Comparison of ENCODE assay signal across 19 mouse cellular contexts in the genomic region with DNA sequence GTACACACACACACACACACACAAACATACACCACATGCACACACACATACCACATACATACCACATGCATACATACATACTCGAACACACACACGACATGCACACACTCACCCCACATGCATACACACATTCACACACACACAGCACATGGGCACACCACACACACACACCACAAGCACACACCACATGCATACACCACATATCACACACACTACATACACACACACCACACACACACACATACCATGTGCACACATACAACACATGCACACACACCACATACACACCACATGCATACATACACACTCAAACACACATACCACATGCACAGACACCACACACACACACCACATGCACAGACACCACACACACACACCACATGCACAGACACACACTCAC.
A peak's percentile ranks its signal among the peaks of the same experiment; 100 is the strongest.
DNase-seq lines count a peak whose midpoint lies in the region; ATAC-seq and TF ChIP-seq lines count a peak whose summit lies in the region.
"Had no signal": no experiment of that assay in that cellular context is flagged by ENCODE, and none has a peak within 500 bp of the region (broad histone marks: within the 10 kb centered on the region; RNA-seq: fewer than 3 reads in every experiment).

No protein-coding gene starts in this region.

- H3K27ac ChIP-seq in cerebellum, adult 2 months (ENCODE audit: insufficient read depth, low read length): no peak overlapping the region; the same call in 1 of the 2 replicates
- 0 out of 2 replicates have a peak overlapping the region, but pooled peaks have one; percentile 61 for H3K27ac ChIP-seq in heart, embryonic 15.5 days
- H3K27ac ChIP-seq in heart, embryonic 11.5 days (ENCODE audit: low read depth, low read length): no peak overlapping the region
- H3K27ac ChIP-seq in embryonic facial prominence, embryonic 14.5 days (replicated peaks; ENCODE audit: low read depth, low read length): no peak overlapping the region
- H3K27ac ChIP-seq: embryonic facial prominence, embryonic 13.5 days; kidney, embryonic 15.5 days; liver, embryonic 13.5 days had no signal

- TF ChIP-seq CTCF in cerebellum, adult 2 months (IDR thresholded peaks at IDR 0.05; ENCODE audit: borderline replicate concordance, insufficient read depth, low read depth, low read length): 0 out of 2 replicates have a peak, but pooled peaks have one; percentile 0

- no peak overlapping the region for H3K9ac ChIP-seq in heart, embryonic 15.5 days
- no peak overlapping the region for H3K9ac ChIP-seq in heart, embryonic 11.5 days (ENCODE audit: low read depth, low read length)
- H3K9ac ChIP-seq in embryonic facial prominence, embryonic 14.5 days (ENCODE audit: low read depth, low read length): no peak overlapping the region
- H3K9ac ChIP-seq: embryonic facial prominence, embryonic 13.5 days; kidney, embryonic 15.5 days; liver, embryonic 13.5 days; lung, embryonic 14.5 days had no signal

- no peaks in the 10 kb centered on the region for H3K9me3 ChIP-seq in heart, embryonic 15.5 days (replicated peaks)
- no peaks in the 10 kb centered on the region for H3K9me3 ChIP-seq in heart, embryonic 11.5 days (replicated peaks; ENCODE audit: control insufficient read depth, low read length)
- H3K9me3 ChIP-seq in megakaryocyte, embryonic 14.5 days: peaks cover 18% of the 10 kb centered on the region
- H3K9me3 ChIP-seq in embryonic facial prominence, embryonic 14.5 days (ENCODE audit: control insufficient read depth, low read length): no peaks in the 10 kb centered on the region
- H3K9me3 ChIP-seq: embryonic facial prominence, embryonic 13.5 days; kidney, embryonic 15.5 days; liver, embryonic 13.5 days had no signal

- no peaks in the 10 kb centered on the region for H3K36me3 ChIP-seq in heart, embryonic 15.5 days
- H3K36me3 ChIP-seq in heart, embryonic 11.5 days (ENCODE audit: control insufficient read depth, insufficient read depth, low read length): no peaks in the 10 kb centered on the region
- H3K36me3 ChIP-seq in megakaryocyte, embryonic 14.5 days (replicated peaks; ENCODE audit: low read length): peaks cover 7% of the 10 kb centered on the region
- H3K36me3 ChIP-seq in embryonic facial prominence, embryonic 14.5 days (ENCODE audit: control insufficient read depth, insufficient read depth, low read length): no peaks in the 10 kb centered on the region
- H3K36me3 ChIP-seq: embryonic facial prominence, embryonic 13.5 days; kidney, embryonic 15.5 days; liver, embryonic 13.5 days had no signal

- no peak for TF ChIP-seq POLR2A in cerebellum, adult 2 months (IDR thresholded peaks at IDR 0.05; ENCODE audit: borderline replicate concordance, insufficient read depth, low read length)

- DNase-seq in cerebellum, adult 2 months: no peak
- DNase-seq in cerebellum, adult 8-10 months: no peak
- no peak for DNase-seq in embryonic facial prominence, embryonic 14.5 days (ENCODE audit: low spot score)
- no peak for DNase-seq in adrenal gland, postnatal 25 days
- DNase-seq: adrenal gland, postnatal 14 days; cerebellum, postnatal 10 days; kidney, adult 11 months; layer of hippocampus, postnatal 36 days; liver, embryonic 13.5 days; lung, embryonic 14.5 days; right cerebral cortex, postnatal 25 days; spleen, adult 18-20 months had no signal

- no peak for ATAC-seq in heart, embryonic 15.5 days (replicated peaks; ENCODE audit: insufficient number of reproducible peaks, insufficient read depth, low FRiP score, low read depth)
- no peak for ATAC-seq in heart, embryonic 11.5 days (replicated peaks; ENCODE audit: insufficient number of reproducible peaks, low FRiP score, low TSS enrichment)
- no peak for ATAC-seq in megakaryocyte, adult 5-6 weeks (ENCODE audit: poor library complexity, severe bottlenecking)
- peak; percentile 26; the same call in 1 of the 2 replicates for ATAC-seq in embryonic facial prominence, embryonic 14.5 days (ENCODE audit: low read depth)
- ATAC-seq: forebrain, embryonic 14.5 days had no signal

- peaks cover 46% of the 10 kb centered on the region for H3K4me1 ChIP-seq in cerebellum, adult 2 months (ENCODE audit: control insufficient read depth, insufficient read depth, low read length)
- peaks cover 55% of the 10 kb centered on the region for H3K4me1 ChIP-seq in heart, embryonic 15.5 days (replicated peaks)
- H3K4me1 ChIP-seq in heart, embryonic 11.5 days (ENCODE audit: control insufficient read depth, insufficient read depth, low read length): peaks cover 39% of the 10 kb centered on the region
- H3K4me1 ChIP-seq in megakaryocyte, embryonic 14.5 days: peaks cover 56% of the 10 kb centered on the region
- H3K4me1 ChIP-seq in embryonic facial prominence, embryonic 14.5 days (ENCODE audit: control insufficient read depth, insufficient read depth, low read length): no peaks in the 10 kb centered on the region
- H3K4me1 ChIP-seq: embryonic facial prominence, embryonic 13.5 days; kidney, embryonic 15.5 days had no signal

- H3K27me3 ChIP-seq in cerebellum, adult 2 months (ENCODE audit: control insufficient read depth, insufficient read depth, low read length): no peaks in the 10 kb centered on the region
- H3K27me3 ChIP-seq in heart, embryonic 15.5 days: no peaks in the 10 kb centered on the region
- no peaks in the 10 kb centered on the region for H3K27me3 ChIP-seq in heart, embryonic 11.5 days (ENCODE audit: control insufficient read depth, insufficient read depth, low read length)
- no peaks in the 10 kb centered on the region for H3K27me3 ChIP-seq in megakaryocyte, embryonic 14.5 days (replicated peaks)
- no peaks in the 10 kb centered on the region for H3K27me3 ChIP-seq in embryonic facial prominence, embryonic 14.5 days (replicated peaks; ENCODE audit: control insufficient read depth, insufficient read depth, low read length)
- H3K27me3 ChIP-seq: embryonic facial prominence, embryonic 13.5 days; kidney, embryonic 15.5 days; liver, embryonic 13.5 days had no signal

- no peak overlapping the region for H3K4me2 ChIP-seq in heart, embryonic 15.5 days
- H3K4me2 ChIP-seq in heart, embryonic 11.5 days: no peak overlapping the region
- no peak overlapping the region for H3K4me2 ChIP-seq in embryonic facial prominence, embryonic 14.5 days (ENCODE audit: low read depth, low read length)
- H3K4me2 ChIP-seq: embryonic facial prominence, embryonic 13.5 days; kidney, embryonic 15.5 days; liver, embryonic 13.5 days; lung, embryonic 14.5 days had no signal

- H3K4me3 ChIP-seq in cerebellum, adult 2 months (replicated peaks; ENCODE audit: insufficient read depth, low read depth, low read length): no peak overlapping the region
- no peak overlapping the region for H3K4me3 ChIP-seq in heart, embryonic 15.5 days
- H3K4me3 ChIP-seq in heart, embryonic 11.5 days (ENCODE audit: low read depth, low read length): no peak overlapping the region
- peak overlapping the region; percentile 72 for H3K4me3 ChIP-seq in megakaryocyte, embryonic 14.5 days (replicated peaks)
- no peak overlapping the region for H3K4me3 ChIP-seq in embryonic facial prominence, embryonic 14.5 days (ENCODE audit: low read depth, low read length)
- H3K4me3 ChIP-seq: embryonic facial prominence, embryonic 13.5 days; kidney, embryonic 15.5 days; liver, embryonic 13.5 days had no signal

- WGBS in cerebellum, adult 2 months: 95% methylated on average over 2 of the region's 2 CpGs
- 95% methylated on average over 2 of the region's 2 CpGs for WGBS in heart, embryonic 15.5 days
- WGBS in heart, embryonic 11.5 days (ENCODE audit: insufficient replicate concordance): 83% methylated on average over 2 of the region's 2 CpGs
- WGBS in embryonic facial prominence, embryonic 14.5 days: 100% methylated on average over 2 of the region's 2 CpGs
